Mouse (Mus musculus) heart, adult 2 months (tissue): ENCODE measurements at regions not wholly inside any gene's neighbourhood (a gene's known extent, or its start where the extent isn't known, plus 50 kb on each side); places are given as distances from the start of the nearest gene placed in this dataset.
A peak's percentile ranks its signal among the peaks of the same experiment; 100 is the strongest.

ENCODE experiments used
- DNase-seq, 2 experiments: peaks; one replicate each; pipeline ENCODE4 v3.0.0; 2021
- H3K27ac ChIP-seq: fragments of 200-600 bp; 2 replicates; pipeline ENCODE4 v1.8.1; 2022
- H3K27me3 ChIP-seq: fragments of 200-500 bp; 2 replicates; pipeline ENCODE4 v1.6.1; 2012; ENCODE audit warnings: mild to moderate bottlenecking, low read length, inconsistent platforms, mixed read lengths; ENCODE audit not compliant: control insufficient read depth, insufficient read depth
- H3K36me3 ChIP-seq: fragments of 200-500 bp; 2 replicates; pipeline ENCODE4 v1.6.1; 2012; ENCODE audit warnings: low read length, inconsistent platforms; ENCODE audit not compliant: control insufficient read depth, insufficient read depth
- H3K4me1 ChIP-seq: fragments of 200-500 bp; 2 replicates; pipeline ENCODE4 v1.6.1; 2011; ENCODE audit warnings: low read length; ENCODE audit not compliant: control insufficient read depth, insufficient read depth
- H3K4me3 ChIP-seq: fragments of 200-600 bp; 2 replicates; pipeline ENCODE4 v1.8.1; 2022
- H3K79me2 ChIP-seq: fragments of 200-500 bp; replicated peaks from 2 replicates; pipeline ENCODE4 v1.6.1; 2012; ENCODE audit warnings: mild to moderate bottlenecking, inconsistent platforms, low read length, moderate library complexity, mixed read lengths; ENCODE audit not compliant: control insufficient read depth, insufficient read depth
- H3K9ac ChIP-seq: fragments of 200-500 bp; 2 replicates; pipeline ENCODE4 v1.6.1; 2012; ENCODE audit warnings: low read depth, mild to moderate bottlenecking, control low read depth, inconsistent platforms, low read length, mixed read lengths
- CTCF ChIP-seq: fragments of 200-600 bp; IDR thresholded peaks from 2 replicates; pipeline ENCODE4 v1.8.1; 2022; ENCODE audit warnings: antibody characterized with exemption, mild to moderate bottlenecking, moderate library complexity
- EP300 ChIP-seq: fragments of 200-500 bp; IDR thresholded peaks from 2 replicates; pipeline ENCODE4 v1.6.1; 2011; ENCODE audit warnings: low read depth, low read length, control low read depth; ENCODE audit not compliant: insufficient read depth
- POLR2A ChIP-seq: fragments of 200-500 bp; IDR thresholded peaks from 2 replicates; pipeline ENCODE4 v1.6.1; 2011; ENCODE audit warnings: mild to moderate bottlenecking, low read depth, low read length, control low read depth; ENCODE audit not compliant: insufficient read depth
- WGBS: fragments of 180-500 bp; shearing (Covaris S2); methylation state at CpG from one replicate; pipeline ENCODE4 v1.1.7; 2018; 5-methylcytosine and 5-hydroxymethylcytosine counted together
- intact Hi-C: fragments of 180-260 bp; cut with DNase I; formaldehyde crosslinking; loops from one replicate; pipeline ENCODE4 v1.15.1; 2025

DNA sequence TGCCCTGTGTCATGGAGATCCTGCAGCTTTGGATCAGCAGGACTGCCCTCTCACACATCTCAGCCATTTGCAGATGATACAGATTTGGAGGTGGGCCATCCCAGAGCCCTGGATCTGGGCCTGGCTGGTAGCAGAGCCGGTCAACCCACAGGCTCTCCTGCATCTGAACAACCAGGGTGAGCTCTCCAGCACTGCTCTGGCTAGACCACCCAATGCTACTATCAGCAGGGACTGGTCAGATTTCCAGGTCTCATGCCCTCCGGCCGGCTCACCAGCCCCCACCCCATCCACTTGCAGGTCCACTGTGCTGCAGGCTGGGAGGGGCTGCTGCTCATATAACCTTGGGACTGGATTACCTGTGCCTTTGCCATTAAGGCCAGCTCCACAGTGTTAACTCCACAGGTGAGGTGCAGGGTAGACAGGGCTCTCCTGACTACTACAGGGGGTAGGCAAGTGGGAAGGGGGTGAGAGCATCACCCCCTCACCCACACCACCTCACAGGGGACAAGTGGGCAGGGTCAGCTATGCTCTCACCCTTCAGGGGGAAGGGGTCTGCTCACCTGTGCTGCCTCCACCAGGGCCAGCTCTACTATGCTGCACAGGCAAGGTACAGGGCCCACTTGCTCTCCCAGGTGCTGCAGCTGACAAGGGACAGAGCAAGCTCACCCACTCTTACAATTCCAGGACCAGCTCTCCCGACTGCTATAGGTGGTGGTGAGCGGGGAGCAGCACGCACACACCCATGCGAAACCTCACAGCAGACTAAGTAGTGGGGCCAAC lies 81.6 kb downstream of the Gpr65 start:
- Histone ChIP-seq H3K9ac (no peak overlapping the region), H3K36me3 (no peaks in the 10 kb centered on the region), H3K4me1 (no peaks in the 10 kb centered on the region), H3K27ac (no peak overlapping the region), H3K4me3 (no peak overlapping the region), H3K79me2 (no peaks in the 10 kb centered on the region), H3K27me3 (no peaks in the 10 kb centered on the region)
- TF ChIP-seq POLR2A (no peak), EP300 (no peak), CTCF (no peak)
- intact Hi-C loops, result loop anchor here (5.0 kb wide), 2 partner anchors 68 to 138 kb away; no protein-coding TSS in a partner anchor
- 89% methylated on average over 7 of the region's 7 CpGs for WGBS
- no peak for DNase-seq

DNA sequence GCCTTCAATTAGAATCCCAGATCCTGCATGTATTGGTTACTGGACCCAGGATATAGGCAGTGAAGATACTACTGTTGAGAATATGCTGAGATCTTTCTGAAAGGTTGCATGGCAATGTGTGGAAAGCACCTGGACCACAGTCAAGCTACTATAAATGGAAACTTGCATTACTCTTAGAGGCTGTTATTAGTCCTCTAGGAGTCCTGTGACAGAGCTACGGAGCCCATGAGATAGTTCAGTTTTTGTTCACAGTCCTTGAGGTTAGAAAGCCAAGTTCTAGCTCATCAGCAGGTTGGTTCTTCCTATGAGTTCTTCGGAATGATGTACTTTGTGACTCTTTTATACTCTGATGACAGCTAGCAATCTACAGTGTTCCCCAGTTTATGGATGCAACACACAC lies 84.0 kb downstream of the Gpr65 start:
- TF ChIP-seq POLR2A (no peak), EP300 (no peak), CTCF (no peak)
- 81% methylated on average over 2 of the region's 2 CpGs for WGBS
- Histone ChIP-seq H3K79me2 (no peaks in the 10 kb centered on the region), H3K4me1 (no peaks in the 10 kb centered on the region), H3K9ac (no peak overlapping the region), H3K27ac (no peak overlapping the region), H3K27me3 (no peaks in the 10 kb centered on the region), H3K4me3 (no peak overlapping the region), H3K36me3 (no peaks in the 10 kb centered on the region)
- DNase-seq, result no peak
- intact Hi-C loops, result no loop called here

DNA sequence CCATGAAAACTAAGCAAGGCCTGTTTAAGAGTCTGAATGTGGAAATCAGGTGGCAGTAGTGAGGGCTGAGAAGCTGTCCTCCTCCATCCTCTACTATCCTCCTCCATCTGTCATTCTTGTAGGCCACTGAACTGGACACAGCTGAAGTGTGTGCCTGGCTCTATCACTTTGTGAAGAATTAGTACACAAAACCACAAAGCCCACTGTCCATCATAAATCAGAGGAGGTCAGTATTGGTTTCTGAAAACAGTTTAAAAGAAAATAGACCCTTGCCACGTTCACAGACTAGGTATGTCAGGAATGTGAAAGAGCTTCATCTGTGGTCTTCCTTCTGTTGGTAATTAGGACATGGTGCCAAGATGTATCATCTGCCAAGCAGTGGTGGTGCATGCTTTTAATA lies 86.1 kb downstream of the Gpr65 start:
- no peak for DNase-seq
- TF ChIP-seq CTCF (no peak), POLR2A (no peak), EP300 (no peak)
- 41% methylated on average over 1 of the region's 1 CpGs for WGBS
- Histone ChIP-seq H3K79me2 (no peaks in the 10 kb centered on the region), H3K27ac (no peak overlapping the region), H3K9ac (no peak overlapping the region), H3K4me1 (no peaks in the 10 kb centered on the region), H3K27me3 (no peaks in the 10 kb centered on the region), H3K36me3 (no peaks in the 10 kb centered on the region), H3K4me3 (no peak overlapping the region)
- intact Hi-C loops, result no loop called here

DNA sequence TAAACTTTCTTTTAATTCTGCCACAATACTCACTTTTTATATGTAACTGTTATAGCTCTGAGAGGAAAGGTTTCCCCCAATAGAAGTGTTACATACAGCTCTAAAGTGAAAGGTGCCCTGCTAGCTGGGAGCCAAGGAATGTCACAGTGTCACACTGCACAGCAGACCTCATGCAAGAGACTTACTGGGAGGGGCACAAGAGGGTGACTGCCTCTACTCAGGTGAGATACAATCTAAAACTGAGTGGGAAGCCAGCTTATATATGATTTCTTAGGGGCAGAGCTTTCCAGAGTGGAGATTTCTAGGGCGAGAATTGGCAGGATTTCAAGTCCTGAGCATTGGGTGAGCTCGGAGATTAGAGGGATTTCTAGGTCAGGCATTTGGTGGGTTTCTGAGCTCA lies 99.1 kb downstream of the Gpr65 start:
- H3K4me3 ChIP-seq, result no peak overlapping the region
- no peak for DNase-seq
- H3K4me1 ChIP-seq, result no peaks in the 10 kb centered on the region
- H3K79me2 ChIP-seq, result no peaks in the 10 kb centered on the region
- no peaks in the 10 kb centered on the region for H3K27me3 ChIP-seq
- TF ChIP-seq POLR2A, result no peak
- TF ChIP-seq EP300, result no peak
- H3K9ac ChIP-seq, result no peak overlapping the region
- intact Hi-C loops, result no loop called here
- no peak overlapping the region for H3K27ac ChIP-seq
- WGBS, result 54% methylated on average over 2 of the region's 2 CpGs
- H3K36me3 ChIP-seq, result no peaks in the 10 kb centered on the region

DNA sequence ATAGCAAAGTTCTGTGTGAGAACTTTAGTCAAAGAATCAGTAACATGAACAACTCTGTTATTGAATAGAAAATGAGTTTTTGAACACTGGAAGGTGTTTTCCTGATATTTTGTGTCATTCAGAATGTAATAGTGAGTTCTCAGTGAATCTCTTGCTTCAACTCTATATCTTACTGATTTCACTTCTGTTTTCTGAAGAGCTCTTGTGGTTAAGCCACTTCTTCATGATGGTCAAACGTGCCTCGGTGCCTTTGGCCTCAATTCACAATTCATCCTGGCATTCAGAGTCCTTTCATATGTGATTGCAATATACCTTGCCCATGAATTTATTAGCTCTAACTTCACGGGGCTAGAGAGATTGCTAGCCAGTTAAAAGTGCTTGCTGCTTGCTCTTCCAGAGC lies 102.3 kb downstream of the Gpr65 start:
- Histone ChIP-seq H3K27ac (no peak overlapping the region), H3K36me3 (no peaks in the 10 kb centered on the region), H3K9ac (no peak overlapping the region), H3K27me3 (no peaks in the 10 kb centered on the region), H3K4me1 (no peaks in the 10 kb centered on the region), H3K79me2 (no peaks in the 10 kb centered on the region), H3K4me3 (no peak overlapping the region)
- no peak for DNase-seq
- intact Hi-C loops, result no loop called here
- no peak for TF ChIP-seq POLR2A
- WGBS, result 70% methylated on average over 3 of the region's 3 CpGs

DNA sequence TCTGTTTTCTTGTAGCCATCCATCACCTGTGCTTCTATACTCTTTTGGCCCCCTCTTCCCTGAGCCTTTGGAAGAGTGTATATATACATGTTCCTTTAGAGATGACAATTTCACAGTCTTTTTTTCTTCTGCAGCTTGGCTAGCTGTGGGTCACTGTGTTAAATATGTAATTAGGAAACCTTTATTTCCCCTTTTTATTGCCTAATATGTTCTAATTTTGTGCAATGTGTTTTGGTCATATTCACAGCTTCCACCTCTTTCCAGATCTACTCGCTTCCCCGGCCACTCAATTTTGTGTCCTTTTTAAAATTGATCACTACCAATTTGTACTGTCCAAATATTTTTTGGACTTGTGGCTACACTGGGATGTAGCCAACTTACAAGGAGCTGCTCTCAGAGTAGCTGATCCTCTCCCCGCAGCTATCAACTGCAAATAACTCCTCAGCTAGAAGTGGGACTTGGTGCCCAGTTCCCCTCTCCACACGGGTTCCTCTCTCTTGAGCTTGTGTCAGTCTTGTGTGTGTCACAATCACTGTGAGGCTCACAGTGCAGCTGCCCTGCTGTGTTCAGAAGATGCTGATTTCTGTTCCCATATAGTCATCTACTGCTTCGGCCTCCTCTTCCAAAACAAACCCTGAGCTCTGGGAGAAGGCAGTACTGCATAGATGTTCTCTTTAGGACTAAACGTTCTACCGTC lies 106.9 kb downstream of the Gpr65 start:
- TF ChIP-seq EP300, result no peak
- Histone ChIP-seq H3K27ac (no peak overlapping the region), H3K27me3 (no peaks in the 10 kb centered on the region), H3K79me2 (no peaks in the 10 kb centered on the region), H3K4me1 (no peaks in the 10 kb centered on the region), H3K9ac (no peak overlapping the region), H3K4me3 (no peak overlapping the region), H3K36me3 (no peaks in the 10 kb centered on the region)
- 75% methylated on average over 7 of the region's 7 CpGs for WGBS
- DNase-seq, result peak in 1 of 2 experiments; percentile 5
- intact Hi-C loops, result no loop called here
